Mouse (Mus musculus): ENCODE results near the gene Ldha.

Ldha gene

DNA sequence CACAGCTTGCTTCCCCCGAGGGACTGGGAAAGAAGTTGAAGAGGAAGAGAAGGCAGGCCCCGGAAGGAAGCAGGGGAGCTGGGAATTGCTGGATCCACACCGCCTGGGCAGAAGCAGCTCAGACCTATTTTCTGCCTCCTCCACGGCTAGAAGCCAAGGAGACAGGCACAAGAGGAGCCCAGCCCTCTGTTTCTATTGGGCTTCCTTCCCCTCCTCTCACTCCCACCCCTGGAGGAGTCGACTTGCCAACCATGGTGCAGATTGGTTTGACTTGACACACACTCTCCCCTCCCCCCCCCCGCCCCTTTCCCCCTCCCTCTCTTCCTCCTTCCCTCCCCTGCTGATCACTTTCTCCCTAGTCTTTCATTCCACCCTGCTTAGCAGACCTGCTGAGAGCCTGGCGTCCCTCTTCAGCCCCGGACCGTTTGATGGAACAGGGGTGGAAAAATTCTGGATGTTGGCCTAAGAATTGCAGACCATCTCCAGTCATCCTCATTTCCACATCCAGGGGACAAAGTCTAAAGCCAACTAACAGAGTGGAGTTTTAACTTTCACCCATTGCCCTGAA lies 3.1 kb upstream of the Ldha start:
- peak; percentile 57 for DNase-seq (ENCODE audit: low read depth)

DNA sequence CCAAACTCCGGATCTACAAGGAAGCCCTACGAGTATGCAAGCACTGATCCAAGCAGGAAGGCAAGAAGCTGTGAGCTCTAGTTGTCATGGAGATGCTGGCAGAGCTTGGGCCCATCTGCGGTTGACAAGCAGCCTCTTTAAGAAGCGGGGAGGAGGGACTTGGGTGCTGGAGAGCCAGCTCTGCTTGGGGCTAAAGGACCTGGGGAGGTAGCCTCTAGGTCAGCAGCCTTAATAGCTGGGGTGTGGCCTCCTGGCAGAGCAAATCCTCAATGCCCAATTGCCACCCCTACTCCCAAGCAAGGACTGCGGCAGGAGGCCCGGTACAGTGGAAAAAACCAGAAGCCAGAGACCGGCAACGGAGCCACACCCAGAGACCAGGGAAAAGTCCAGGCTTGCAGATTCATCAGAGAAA lies 2.4 kb upstream of the Ldha start:
- peak; percentile 86 for DNase-seq (ENCODE audit: low read depth)

DNA sequence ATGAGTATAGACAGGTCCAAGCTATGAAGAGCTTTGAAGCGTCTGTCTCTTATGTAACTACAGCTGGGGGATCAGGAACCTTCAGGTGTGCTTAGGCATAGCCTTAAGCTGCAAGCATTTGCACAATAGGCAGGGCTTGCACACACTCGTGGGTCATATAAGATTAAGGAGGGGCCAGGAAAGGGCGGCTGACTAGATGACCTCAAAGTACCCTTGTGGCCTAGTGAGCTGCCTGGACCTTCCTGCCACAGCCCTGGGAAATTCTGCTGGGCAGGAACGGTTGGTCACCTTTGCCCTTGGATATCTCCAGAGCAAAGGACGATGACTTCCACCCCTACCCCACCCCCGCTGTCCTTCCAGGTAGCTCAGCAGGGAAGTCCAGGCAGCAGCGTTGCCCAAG lies 1.8 kb upstream of the Ldha start:
- DNase-seq (ENCODE audit: low read depth) = no peak

DNA sequence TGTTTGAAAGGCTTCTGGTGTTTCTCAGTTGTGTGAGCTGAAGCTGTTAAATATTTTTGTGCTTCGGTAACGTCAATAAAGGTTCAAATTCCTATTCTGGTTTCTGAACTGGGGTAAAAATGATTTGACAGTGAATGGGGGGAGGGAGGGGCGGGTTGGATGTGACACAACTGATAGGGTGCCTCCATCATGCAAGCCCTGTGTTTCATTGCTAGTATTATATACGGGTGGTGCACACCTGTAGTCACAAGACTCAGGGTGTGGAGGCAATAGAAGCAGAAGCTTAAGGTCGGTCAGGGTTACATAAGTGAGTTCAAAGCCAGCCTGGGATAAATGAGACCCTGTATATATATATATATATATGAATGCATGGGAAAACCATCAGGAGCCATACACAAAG lies 1.4 kb upstream of the Ldha start:
- no peak for DNase-seq (ENCODE audit: low read depth)

DNA sequence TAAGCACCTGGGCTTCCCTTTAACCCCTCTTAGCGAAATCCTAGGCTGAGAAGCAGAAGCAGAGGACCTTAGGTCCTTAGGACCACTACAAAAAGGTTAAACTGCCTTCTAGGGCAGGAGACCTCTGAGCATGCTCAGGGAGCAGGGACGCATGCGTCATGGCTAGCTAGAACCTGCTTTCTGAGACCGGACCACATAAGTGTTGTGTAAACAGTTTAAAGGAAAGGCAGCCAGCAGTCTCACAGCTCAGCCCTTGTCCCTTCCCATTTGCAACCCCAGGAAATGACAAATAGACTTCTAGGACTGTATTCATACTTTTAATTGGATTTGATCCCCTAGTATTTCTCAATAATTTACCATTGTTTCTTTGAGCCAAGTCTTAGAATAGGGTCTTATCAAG lies 949 bp upstream of the Ldha start:
- DNase-seq (ENCODE audit: low read depth) = no peak

DNA sequence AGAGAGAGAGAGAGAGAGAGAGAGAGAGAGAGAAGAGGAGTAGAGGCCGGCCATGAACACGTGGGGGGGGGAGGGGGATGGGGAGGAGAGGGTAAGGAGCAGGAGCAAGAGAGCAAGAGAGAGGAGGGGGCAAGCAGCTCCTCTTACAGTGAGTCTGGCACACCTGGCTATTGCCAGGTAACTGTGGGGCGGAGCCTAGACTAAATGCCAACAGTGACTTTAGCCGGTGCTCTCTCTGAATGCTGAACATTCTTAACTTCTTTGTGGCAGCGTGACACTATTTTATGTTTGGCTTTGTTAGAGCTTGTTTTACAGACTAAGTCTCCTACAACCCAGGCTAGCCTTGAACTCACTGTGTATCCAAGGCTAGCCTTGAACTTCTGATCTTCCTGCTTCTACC lies 1.0 kb downstream of the Ldha start:
- DNase-seq (ENCODE audit: low read depth) = no peak

DNA sequence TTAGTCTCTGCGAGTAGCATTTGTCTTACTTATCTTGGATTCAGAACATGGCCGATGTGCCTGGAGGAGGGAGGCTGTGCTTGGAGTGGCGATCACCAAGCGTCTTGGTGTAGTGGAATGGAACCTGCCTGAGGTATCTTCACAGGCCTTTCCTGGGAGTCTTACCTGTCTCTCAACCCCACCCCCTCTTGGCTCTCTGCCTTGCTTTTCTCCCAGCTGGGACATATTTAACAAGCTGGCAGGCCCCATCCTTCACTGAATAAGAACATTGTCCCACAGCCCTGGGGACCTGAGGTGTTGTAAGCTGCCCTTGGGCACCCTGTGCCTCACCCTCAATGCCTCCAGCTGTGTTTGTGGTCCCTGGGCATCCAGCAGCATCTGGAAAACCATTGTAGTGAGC lies 2.3 kb downstream of the Ldha start:
- no peak for DNase-seq (ENCODE audit: low read depth)

DNA sequence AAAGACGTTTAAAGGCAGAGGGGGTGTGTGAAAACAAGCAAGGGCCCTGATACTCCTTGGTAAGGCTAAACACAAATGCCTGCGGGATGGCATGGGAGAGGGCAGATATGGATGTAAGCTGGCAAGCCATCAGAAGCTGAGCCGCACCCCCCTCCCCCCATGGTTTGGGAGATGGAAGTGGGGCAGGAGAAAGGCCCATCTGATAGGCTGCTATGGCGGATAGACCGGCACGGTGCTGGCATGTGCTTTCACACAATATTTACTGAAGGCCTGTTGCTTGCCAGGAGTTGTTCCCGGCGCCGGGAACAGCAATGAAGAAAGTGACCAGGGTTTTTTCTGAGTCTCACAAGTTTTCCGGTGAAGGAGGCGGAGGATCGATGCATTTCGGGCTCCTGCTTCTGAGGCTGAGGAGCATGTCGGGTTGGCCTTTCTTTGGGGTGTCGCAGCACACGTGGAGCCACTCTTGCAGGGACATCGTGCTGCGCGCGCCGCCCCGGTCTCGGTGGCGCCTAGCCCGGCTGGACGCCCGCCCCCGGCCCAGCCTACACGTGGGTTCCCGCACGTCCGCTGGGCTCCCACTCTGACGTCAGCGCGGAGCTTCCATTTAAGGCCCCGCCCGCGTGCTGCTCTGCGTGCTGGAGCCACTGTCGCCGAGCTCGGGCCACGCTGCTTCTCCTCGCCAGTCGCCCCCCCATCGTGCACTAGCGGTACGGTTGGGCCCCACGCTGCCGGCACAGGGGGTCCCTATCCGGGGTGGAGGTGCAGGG lies 4.1 kb downstream of the Ldha start:
- peak; percentile 96 for DNase-seq (ENCODE audit: low read depth)

DNA sequence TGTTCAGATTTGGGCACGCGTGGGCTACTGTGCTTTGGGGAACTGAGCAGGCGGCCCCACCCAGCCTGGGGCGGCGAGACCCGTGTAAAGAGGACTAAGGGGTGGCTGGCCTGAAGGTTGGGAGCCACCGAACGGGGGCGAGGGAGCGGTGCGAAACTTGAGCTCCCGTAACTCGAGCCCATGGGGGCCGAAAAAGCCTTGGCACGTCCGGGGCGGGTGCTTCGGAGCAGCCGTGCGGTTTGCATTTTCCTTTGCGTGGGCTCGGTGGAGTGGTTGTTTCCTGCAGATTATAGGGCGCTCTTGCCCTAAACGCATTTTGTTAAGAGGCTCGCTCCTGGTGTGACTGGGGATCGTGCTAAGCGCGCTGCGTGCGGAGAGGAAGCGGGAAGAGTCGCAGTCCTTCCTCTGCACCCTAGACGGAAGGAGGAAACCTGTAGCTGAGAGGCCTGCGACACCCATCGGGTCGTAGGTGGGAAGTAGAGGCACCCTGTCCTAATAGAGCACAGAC lies 4.8 kb downstream of the Ldha start:
- DNase-seq (ENCODE audit: low read depth) = peak; percentile 84

DNA sequence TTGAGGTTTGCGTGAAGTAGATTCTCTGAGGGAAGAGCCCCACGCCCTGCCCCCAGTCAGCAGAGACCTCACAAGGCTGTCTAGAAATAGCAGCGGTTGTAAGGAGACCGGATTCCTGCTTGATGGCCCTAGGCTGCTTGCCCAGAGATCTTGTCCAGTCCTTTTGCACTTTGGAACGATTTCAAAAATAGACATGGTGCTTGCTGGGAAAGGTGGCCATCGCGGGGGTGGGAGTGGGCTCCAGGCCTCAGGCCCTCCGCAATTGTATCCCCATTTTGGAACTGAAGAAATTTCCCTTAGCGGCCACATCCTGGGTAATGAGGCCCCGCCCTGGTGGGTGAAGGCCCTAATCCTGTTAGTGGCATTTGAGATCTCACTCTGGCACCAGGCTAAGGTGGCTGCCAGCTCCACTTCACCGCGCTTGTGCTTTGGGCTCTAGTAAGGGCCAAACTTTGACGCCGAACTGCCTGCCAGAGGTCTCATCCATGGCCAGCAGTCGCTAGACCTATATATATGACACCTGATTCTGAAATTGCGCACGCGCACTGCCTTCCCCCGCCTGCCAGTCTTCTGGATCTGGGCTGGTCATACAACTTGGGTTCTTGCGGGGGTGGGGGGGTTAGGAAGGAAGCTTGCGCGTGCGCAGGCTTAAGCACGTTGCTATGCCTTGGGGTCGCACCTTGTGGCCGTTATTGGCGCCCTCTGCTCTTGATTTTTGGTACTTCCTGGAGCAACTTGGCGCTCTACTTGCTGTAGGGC lies 5.4 kb downstream of the Ldha start:
- DNase-seq (ENCODE audit: low read depth) = peak; percentile 89

DNA sequence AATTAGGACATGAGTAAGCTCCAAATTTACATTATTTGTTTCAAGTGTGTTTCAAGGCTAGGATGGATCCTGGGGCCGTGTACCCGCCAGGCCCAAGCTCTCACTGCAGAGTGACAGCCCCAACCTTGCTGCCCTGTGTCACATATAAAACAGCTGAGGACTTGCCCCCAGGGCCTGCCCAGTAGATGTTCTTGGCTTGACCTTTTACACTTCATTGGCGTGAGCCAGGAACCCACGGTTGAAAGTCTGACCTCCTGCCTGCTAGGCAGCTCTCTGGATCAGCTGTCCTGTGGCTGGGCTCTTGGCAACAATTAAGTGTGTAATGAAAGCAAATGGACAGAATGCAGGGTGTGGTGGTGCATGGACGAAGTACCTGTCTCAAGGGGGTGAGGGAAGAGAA lies 8.0 kb downstream of the Ldha start:
- DNase-seq (ENCODE audit: low read depth) = no peak

DNA sequence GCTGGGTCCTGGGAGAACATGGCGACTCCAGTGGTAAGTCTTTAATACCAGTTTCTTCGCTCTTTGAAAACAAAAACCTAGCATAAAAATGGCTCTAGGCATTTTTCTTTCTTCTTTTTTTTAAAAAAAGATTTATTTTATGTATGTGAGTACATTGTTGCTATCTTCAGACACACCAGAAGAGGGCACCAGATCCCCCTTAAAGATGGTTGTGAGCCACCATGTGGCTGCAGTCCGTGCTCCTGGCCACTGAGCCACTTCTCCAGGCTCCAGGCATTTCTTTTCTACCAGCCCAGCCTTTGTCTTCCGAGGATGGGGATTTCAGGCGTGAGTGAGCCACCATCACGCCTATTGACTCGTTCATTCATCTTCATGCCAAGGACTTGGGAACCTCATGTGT lies 9.8 kb downstream of the Ldha start:
- no peak for DNase-seq (ENCODE audit: low read depth)

DNA sequence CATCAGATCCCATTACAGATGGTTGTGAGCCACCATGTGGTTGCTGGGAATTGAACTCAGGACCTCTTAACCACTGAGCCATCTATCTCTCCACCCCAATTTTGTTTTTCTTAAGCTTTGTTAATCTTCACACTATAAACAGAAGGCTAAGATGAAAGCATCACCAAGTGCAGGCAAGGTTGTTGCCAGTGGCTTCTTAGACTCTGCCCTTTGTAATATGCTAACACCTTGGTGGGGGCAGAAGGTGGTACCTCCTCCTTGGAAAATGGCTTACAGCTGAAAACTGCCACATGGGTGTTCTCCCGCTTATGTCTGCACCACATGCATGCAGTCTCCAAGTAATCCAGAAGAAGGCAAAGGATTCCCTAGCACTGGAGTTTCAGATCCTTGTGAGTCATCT lies 11.4 kb downstream of the Ldha start:
- DNase-seq (ENCODE audit: low read depth) = no peak

DNA sequence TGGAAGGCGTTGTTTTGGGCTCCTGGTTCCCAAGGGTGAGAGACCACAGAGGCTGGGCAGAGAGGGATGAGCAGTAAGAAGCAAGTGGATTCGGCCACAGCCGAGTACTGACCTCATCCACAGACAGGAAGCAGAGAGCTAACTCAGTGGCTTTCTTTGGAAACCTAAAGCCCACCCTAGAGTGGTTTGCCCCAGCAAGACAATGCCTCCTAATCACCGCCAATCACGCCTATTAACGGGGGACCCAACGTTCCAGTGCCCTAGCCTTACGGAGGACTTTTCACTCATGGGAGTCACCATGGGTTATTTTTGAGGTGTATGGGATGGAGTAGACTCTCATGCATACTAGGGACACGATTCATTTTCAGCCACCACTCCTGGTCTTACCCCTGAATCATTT lies 12.1 kb downstream of the Ldha start:
- DNase-seq (ENCODE audit: low read depth) = no peak

DNA sequence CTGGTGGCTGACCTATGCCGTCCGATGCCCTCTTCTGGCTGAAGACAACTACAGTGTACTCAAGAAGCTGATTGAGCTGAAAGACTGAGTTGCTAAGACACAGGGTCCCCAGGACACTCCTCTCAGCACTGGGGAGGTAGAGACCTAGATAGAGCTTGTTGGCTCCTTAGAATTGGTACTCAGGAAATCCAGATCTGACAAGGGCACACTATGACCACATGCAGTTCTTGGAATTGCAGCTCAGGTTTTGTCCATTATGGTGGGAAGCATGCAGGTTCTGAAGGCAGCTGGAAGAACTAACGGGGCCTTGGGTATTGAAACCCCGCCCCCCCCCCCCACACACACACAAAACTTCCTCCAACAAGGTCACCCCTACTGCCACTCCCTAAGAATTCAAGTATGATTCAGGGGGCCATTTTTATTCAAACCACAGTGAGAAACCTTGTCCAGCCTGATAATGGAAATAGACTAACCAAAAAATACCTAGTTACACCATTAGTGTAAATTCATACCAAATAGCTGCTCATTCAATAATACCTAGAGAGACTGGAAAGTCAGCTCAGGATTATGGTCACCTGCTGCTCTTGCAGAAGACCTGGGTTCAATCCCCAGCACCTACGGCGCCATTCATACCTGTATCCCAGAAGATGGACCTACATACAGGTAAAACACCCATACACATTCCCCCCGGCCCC lies 14.7 kb downstream of the Ldha start:
- DNase-seq (ENCODE audit: low read depth) = no peak

DNA sequence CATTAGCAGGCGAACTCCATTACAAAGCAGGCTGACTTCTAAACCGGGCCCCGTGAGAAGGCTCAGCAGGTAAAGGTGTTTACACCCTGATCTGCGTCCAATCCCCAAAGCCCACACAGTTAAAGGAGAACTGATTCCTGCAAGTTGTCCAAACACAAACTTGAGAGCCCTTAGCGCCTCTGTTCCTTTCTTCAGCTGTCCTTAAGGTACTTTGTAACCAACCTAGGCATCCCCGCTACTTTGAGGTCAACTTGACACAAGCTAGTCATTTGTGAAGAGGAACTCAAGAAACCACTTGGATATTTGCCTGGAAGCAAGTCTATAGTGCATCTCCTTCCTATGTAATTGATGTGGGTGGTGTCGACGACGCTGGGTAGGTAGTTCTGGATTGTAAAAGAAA lies 16.2 kb downstream of the Ldha start:
- no peak for DNase-seq (ENCODE audit: low read depth)

DNA sequence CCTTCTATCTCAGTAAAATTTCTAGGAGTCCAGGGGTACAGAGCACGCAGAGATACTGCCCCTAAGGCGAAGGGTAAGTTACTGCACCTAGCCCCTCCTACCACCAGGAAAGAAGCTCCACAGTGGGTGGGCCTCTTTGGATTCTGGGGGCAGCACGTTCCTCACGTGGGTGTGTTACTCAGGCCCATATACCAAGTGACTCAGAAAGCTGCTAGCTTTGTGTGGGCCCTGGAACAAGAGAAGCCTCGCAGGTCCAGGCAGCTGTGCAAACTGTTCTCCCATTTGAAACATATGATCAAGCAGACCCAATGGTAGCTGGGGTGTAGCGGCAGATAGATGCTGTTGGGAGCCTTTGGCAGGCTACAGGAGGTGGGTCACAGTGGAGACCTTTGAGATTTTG lies 17.8 kb downstream of the Ldha start:
- DNase-seq (ENCODE audit: low read depth) = no peak

DNA sequence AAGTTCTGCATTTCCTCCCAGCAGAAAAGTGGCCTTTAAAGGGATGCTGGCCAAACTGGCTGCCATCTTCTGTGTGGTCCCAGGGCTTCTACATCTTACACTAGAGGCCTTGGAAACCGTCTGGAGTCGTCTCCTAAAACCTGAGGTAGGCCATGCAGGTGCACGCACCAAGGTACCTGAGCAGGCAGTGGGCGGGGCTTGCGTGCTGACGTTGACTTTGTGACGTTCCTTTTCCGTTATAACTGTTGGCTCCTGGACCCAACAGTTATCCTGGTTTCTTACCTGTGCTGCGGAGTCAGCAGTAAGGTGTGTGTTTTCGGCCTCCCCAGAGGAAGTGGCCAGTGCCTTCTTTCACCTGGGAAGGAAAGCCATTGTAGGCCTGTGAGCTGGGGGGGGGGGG lies 19.7 kb downstream of the Ldha start, which contains the start of gene Ldhc:
TSS of gene Ldhc (plus strand) at position 208 of the 400 bp plus-strand sequence.
- no peak for DNase-seq (ENCODE audit: low read depth)

DNA sequence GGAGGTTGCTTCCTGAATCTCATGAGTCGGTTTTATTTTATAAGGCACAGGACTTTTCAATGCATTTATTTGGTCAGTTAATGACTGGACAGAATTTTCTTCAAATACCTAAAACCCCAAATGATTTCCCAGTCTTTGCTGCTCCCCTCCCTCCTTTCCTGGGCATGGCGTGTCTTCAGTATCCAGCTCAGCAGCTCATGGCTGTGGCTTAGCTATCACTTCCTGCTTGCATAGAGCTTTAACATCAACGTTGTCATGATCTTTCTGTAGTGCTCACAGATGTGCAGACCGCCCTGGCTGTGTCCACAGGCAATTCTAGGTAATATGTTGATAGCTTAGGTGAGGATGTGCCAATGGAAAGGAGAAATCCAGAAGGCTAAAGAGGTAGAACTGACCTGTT lies 30.7 kb downstream of the Ldha start:
- no peak for DNase-seq (ENCODE audit: low read depth)

DNA sequence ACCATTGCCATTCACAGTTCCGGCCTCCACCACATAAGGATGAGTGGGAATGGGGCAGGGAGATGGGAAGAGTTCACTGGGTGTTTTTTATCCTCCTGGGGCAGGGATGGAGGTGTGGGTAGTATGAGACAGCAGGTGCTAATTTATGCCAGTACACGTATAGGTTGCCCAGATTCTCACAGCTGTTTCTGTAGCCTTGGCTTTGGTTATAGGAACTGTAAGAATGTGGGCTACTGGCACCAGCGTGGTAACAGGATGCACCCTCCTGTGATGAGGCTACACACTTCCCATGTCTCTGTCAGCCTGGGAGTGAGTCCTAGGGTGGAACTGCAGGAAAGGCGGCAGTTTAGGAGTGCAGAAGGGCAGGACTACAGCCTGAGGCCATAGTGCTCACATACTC lies 35.6 kb downstream of the Ldha start:
- DNase-seq (ENCODE audit: low read depth) = no peak

DNA sequence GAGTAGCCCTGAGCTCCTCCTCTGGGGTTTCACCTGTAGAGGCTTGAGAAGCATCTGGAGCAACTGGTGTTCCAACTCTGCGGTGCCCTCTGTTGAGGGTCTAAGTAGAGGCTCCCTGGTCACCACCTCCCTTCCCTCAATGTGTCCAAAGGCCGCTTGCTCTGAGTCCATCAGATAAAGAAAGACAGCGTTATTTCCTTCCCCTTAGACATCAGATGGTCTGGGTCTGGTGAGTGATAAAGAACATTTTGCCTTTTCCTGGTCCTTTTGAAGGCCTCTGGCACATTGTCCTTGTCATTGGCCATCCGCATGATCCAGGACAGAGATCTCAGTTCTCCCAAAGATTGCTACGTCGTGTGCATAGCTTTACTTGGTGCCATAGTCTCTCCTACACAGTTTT lies 36.0 kb downstream of the Ldha start:
- no peak for DNase-seq (ENCODE audit: low read depth)

DNA sequence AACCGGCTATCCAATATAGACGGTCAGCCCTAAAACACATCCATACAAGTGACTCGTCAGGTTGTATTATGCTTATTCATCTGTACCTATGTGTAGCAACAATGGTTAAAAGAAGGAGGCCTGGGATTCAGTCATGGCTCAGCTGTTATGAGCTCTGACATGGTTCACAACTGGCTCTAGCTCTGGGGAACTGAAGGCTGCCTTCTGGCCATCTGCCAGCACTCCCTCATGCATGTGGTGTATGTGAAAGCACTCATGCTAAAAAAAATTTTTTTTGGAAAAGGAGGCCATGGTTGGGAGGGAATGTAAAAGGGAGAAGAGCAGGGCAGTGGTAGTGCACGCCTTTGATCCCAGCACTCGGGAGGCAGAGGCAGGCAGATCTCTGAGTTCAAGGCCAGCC lies 38.6 kb downstream of the Ldha start:
- no peak for DNase-seq (ENCODE audit: low read depth)

DNA sequence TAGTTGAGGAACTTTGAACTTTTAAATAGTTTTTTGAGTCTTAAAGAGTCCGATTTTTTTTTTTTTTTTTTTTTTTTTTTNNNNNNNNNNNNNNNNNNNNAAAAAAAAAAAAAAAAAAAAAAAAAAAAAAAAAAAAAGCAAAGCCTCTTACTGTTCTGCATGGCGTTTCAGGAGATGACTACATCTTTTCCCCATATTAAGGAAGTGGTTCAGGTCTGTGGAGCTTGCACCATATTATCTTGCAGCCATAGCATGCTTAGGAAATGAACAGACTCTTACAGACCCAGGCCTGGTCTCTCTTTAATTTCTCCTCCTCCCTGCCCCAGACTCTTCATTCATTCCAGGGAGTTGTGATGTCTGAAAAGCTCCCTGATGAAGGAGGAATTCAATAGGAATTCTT lies 39.7 kb downstream of the Ldha start:
- no peak for DNase-seq (ENCODE audit: low read depth)
